Mouse (Mus musculus): ENCODE data around the gene Smbd1. TPM values are rescaled to one million over a fixed set of nuclear protein-coding genes. Genes with fewer than 3 reads are reported as not detected.

Smbd1 gene
- polyA plus RNA-seq, 1 experiment from 2014 or later, result not detected

GRCm38 (mm10) chr16:32831501-32831900, 21.2 kb upstream of the Smbd1 start:
- Histone ChIP-seq H3K27ac (ENCODE audit: low read depth, low read length) (no peak overlapping the region), H3K4me1 (replicated peaks; ENCODE audit: control insufficient read depth, insufficient read depth, low read length) (no peaks in the 10 kb centered on the region), H3K4me2 (no peak overlapping the region), H3K27me3 (replicated peaks; ENCODE audit: control insufficient read depth, insufficient read depth, low read length) (no peaks in the 10 kb centered on the region), H3K36me3 (ENCODE audit: control insufficient read depth, insufficient read depth, low read length) (peaks cover 6% of the 10 kb centered on the region; the same call in 1 of the 2 replicates), H3K9ac (ENCODE audit: low read depth, low read length) (no peak overlapping the region), H3K4me3 (ENCODE audit: low read depth, low read length) (no peak overlapping the region), H3K9me3 (ENCODE audit: control insufficient read depth, low read length) (no peaks in the 10 kb centered on the region)
- DNase-seq (ENCODE audit: low spot score) (no peak), ATAC-seq (replicated peaks; ENCODE audit: low FRiP score) (no peak)
- 83% methylated on average over 4 of the region's 4 CpGs for WGBS

- DNase-seq (ENCODE audit: low spot score) (no peak), ATAC-seq (replicated peaks; ENCODE audit: low FRiP score) (no peak)
- Histone ChIP-seq H3K27ac (ENCODE audit: low read depth, low read length) (no peak overlapping the region), H3K36me3 (ENCODE audit: control insufficient read depth, insufficient read depth, low read length) (peaks cover 13% of the 10 kb centered on the region; the same call in 1 of the 2 replicates), H3K4me2 (no peak overlapping the region), H3K4me3 (ENCODE audit: low read depth, low read length) (no peak overlapping the region), H3K27me3 (replicated peaks; ENCODE audit: control insufficient read depth, insufficient read depth, low read length) (no peaks in the 10 kb centered on the region), H3K9me3 (ENCODE audit: control insufficient read depth, low read length) (no peaks in the 10 kb centered on the region), H3K4me1 (replicated peaks; ENCODE audit: control insufficient read depth, insufficient read depth, low read length) (no peaks in the 10 kb centered on the region), H3K9ac (ENCODE audit: low read depth, low read length) (no peak overlapping the region)
- 88% methylated on average over 11 of the region's 11 CpGs for WGBS
These were observed 18.8 kb upstream of the Smbd1 start for GRCm38 (mm10) chr16:32829104-32829503.

- no peak overlapping the region for H3K9ac ChIP-seq (ENCODE audit: low read depth, low read length)
- 95% methylated on average over 11 of the region's 11 CpGs for WGBS
- no peaks in the 10 kb centered on the region for H3K27me3 ChIP-seq (replicated peaks; ENCODE audit: control insufficient read depth, insufficient read depth, low read length)
- peaks cover 6% of the 10 kb centered on the region for H3K4me1 ChIP-seq (replicated peaks; ENCODE audit: control insufficient read depth, insufficient read depth, low read length)
- H3K27ac ChIP-seq (ENCODE audit: low read depth, low read length), result no peak overlapping the region
- H3K9me3 ChIP-seq (ENCODE audit: control insufficient read depth, low read length), result no peaks in the 10 kb centered on the region
- no peak for DNase-seq (ENCODE audit: low spot score)
- no peak overlapping the region for H3K4me2 ChIP-seq
- peaks cover 16% of the 10 kb centered on the region for H3K36me3 ChIP-seq (ENCODE audit: control insufficient read depth, insufficient read depth, low read length)
- no peak overlapping the region for H3K4me3 ChIP-seq (ENCODE audit: low read depth, low read length)
- no peak for ATAC-seq (replicated peaks; ENCODE audit: low FRiP score)
These were observed 16.2 kb upstream of the Smbd1 start for GRCm38 (mm10) chr16:32826521-32826920.

GRCm38 (mm10) chr16:32825380-32825779, 15.1 kb upstream of the Smbd1 start:
- Histone ChIP-seq H3K4me2 (no peak overlapping the region), H3K27ac (ENCODE audit: low read depth, low read length) (no peak overlapping the region), H3K36me3 (ENCODE audit: control insufficient read depth, insufficient read depth, low read length) (peaks cover 16% of the 10 kb centered on the region), H3K9me3 (ENCODE audit: control insufficient read depth, low read length) (no peaks in the 10 kb centered on the region), H3K4me1 (replicated peaks; ENCODE audit: control insufficient read depth, insufficient read depth, low read length) (peaks cover 6% of the 10 kb centered on the region), H3K9ac (ENCODE audit: low read depth, low read length) (no peak overlapping the region), H3K27me3 (replicated peaks; ENCODE audit: control insufficient read depth, insufficient read depth, low read length) (no peaks in the 10 kb centered on the region), H3K4me3 (ENCODE audit: low read depth, low read length) (no peak overlapping the region)
- ATAC-seq (replicated peaks; ENCODE audit: low FRiP score), result no peak
- DNase-seq (ENCODE audit: low spot score), result no peak
- 76% methylated on average over 12 of the region's 12 CpGs for WGBS

- WGBS, result 92% methylated on average over 13 of the region's 13 CpGs
- no peak for ATAC-seq (replicated peaks; ENCODE audit: low FRiP score)
- Histone ChIP-seq H3K27me3 (replicated peaks; ENCODE audit: control insufficient read depth, insufficient read depth, low read length) (no peaks in the 10 kb centered on the region), H3K9ac (ENCODE audit: low read depth, low read length) (no peak overlapping the region), H3K4me2 (no peak overlapping the region), H3K36me3 (ENCODE audit: control insufficient read depth, insufficient read depth, low read length) (peaks cover 16% of the 10 kb centered on the region), H3K4me1 (replicated peaks; ENCODE audit: control insufficient read depth, insufficient read depth, low read length) (peaks cover 6% of the 10 kb centered on the region), H3K4me3 (ENCODE audit: low read depth, low read length) (no peak overlapping the region), H3K27ac (ENCODE audit: low read depth, low read length) (no peak overlapping the region), H3K9me3 (ENCODE audit: control insufficient read depth, low read length) (no peaks in the 10 kb centered on the region)
- no peak for DNase-seq (ENCODE audit: low spot score)
These were observed 13.8 kb upstream of the Smbd1 start for GRCm38 (mm10) chr16:32824061-32824460.

- H3K4me3 ChIP-seq (ENCODE audit: low read depth, low read length), result no peak overlapping the region
- no peak for DNase-seq (ENCODE audit: low spot score)
- H3K9ac ChIP-seq (ENCODE audit: low read depth, low read length), result no peak overlapping the region
- peaks cover 14% of the 10 kb centered on the region for H3K36me3 ChIP-seq (ENCODE audit: control insufficient read depth, insufficient read depth, low read length)
- no peaks in the 10 kb centered on the region for H3K27me3 ChIP-seq (replicated peaks; ENCODE audit: control insufficient read depth, insufficient read depth, low read length)
- H3K4me2 ChIP-seq, result no peak overlapping the region
- no peak overlapping the region for H3K27ac ChIP-seq (ENCODE audit: low read depth, low read length)
- H3K9me3 ChIP-seq (ENCODE audit: control insufficient read depth, low read length), result no peaks in the 10 kb centered on the region
- ATAC-seq (replicated peaks; ENCODE audit: low FRiP score), result no peak
- H3K4me1 ChIP-seq (replicated peaks; ENCODE audit: control insufficient read depth, insufficient read depth, low read length), result peaks cover 6% of the 10 kb centered on the region
- WGBS, result 87% methylated on average over 8 of the region's 8 CpGs
These were observed 13.2 kb upstream of the Smbd1 start for GRCm38 (mm10) chr16:32823487-32823886.

- Histone ChIP-seq H3K9ac (ENCODE audit: low read depth, low read length) (no peak overlapping the region), H3K36me3 (ENCODE audit: control insufficient read depth, insufficient read depth, low read length) (peaks cover 13% of the 10 kb centered on the region), H3K4me1 (replicated peaks; ENCODE audit: control insufficient read depth, insufficient read depth, low read length) (peaks cover 6% of the 10 kb centered on the region), H3K27ac (ENCODE audit: low read depth, low read length) (no peak overlapping the region; the same call in 1 of the 2 replicates), H3K27me3 (replicated peaks; ENCODE audit: control insufficient read depth, insufficient read depth, low read length) (0 out of 2 replicates have a peak, but pooled peaks cover under 1% of the 10 kb centered on the region), H3K9me3 (ENCODE audit: control insufficient read depth, low read length) (no peaks in the 10 kb centered on the region), H3K4me3 (ENCODE audit: low read depth, low read length) (no peak overlapping the region), H3K4me2 (no peak overlapping the region)
- WGBS, result 68% methylated on average over 5 of the region's 5 CpGs
- no peak for DNase-seq (ENCODE audit: low spot score)
- no peak for ATAC-seq (replicated peaks; ENCODE audit: low FRiP score)
These were observed 12.6 kb upstream of the Smbd1 start for GRCm38 (mm10) chr16:32822881-32823280.

GRCm38 (mm10) chr16:32822450-32822827, 12.2 kb upstream of the Smbd1 start:
- Histone ChIP-seq H3K4me2 (no peak overlapping the region), H3K9me3 (ENCODE audit: control insufficient read depth, low read length) (no peaks in the 10 kb centered on the region), H3K9ac (ENCODE audit: low read depth, low read length) (no peak overlapping the region), H3K4me1 (replicated peaks; ENCODE audit: control insufficient read depth, insufficient read depth, low read length) (peaks cover 6% of the 10 kb centered on the region), H3K27ac (ENCODE audit: low read depth, low read length) (no peak overlapping the region; the same call in 1 of the 2 replicates), H3K4me3 (ENCODE audit: low read depth, low read length) (no peak overlapping the region), H3K36me3 (ENCODE audit: control insufficient read depth, insufficient read depth, low read length) (peaks cover 11% of the 10 kb centered on the region), H3K27me3 (replicated peaks; ENCODE audit: control insufficient read depth, insufficient read depth, low read length) (0 out of 2 replicates have a peak, but pooled peaks cover 2% of the 10 kb centered on the region)
- 43% methylated on average over 6 of the region's 6 CpGs for WGBS
- ATAC-seq (replicated peaks; ENCODE audit: low FRiP score), result no peak
- no peak for DNase-seq (ENCODE audit: low spot score)

GRCm38 (mm10) chr16:32821772-32822449, 11.6 kb upstream of the Smbd1 start:
- no peak overlapping the region for H3K4me2 ChIP-seq
- DNase-seq (ENCODE audit: low spot score) (no peak), ATAC-seq (replicated peaks; ENCODE audit: low FRiP score) (no peak)
- no peak overlapping the region for H3K27ac ChIP-seq (ENCODE audit: low read depth, low read length)
- 52% methylated on average over 10 of the region's 10 CpGs for WGBS
- H3K9me3 ChIP-seq (ENCODE audit: control insufficient read depth, low read length), result no peaks in the 10 kb centered on the region
- peaks cover 6% of the 10 kb centered on the region for H3K4me1 ChIP-seq (replicated peaks; ENCODE audit: control insufficient read depth, insufficient read depth, low read length)
- H3K36me3 ChIP-seq (ENCODE audit: control insufficient read depth, insufficient read depth, low read length), result peaks cover 10% of the 10 kb centered on the region
- H3K9ac ChIP-seq (ENCODE audit: low read depth, low read length), result no peak overlapping the region
- H3K27me3 ChIP-seq (replicated peaks; ENCODE audit: control insufficient read depth, insufficient read depth, low read length), result 0 out of 2 replicates have a peak, but pooled peaks cover 2% of the 10 kb centered on the region
- no peak overlapping the region for H3K4me3 ChIP-seq (ENCODE audit: low read depth, low read length)
